Mouse (Mus musculus) monocyte, adult 2 months (primary cell): ENCODE data around the gene Slc16a9.
"Not testable (repeated sequence)": the region's sequence is repeated elsewhere in the genome, so short reads cannot be mapped to it uniquely, and the experiment has no call there.

Experiments used
- DNase-seq, 2 experiments: peaks; one replicate each; pipeline ENCODE4 v3.0.0; 2022; ENCODE audit warnings: low spot score in 2 of 2, low read depth in 1 of 2

Slc16a9 gene

DNA sequence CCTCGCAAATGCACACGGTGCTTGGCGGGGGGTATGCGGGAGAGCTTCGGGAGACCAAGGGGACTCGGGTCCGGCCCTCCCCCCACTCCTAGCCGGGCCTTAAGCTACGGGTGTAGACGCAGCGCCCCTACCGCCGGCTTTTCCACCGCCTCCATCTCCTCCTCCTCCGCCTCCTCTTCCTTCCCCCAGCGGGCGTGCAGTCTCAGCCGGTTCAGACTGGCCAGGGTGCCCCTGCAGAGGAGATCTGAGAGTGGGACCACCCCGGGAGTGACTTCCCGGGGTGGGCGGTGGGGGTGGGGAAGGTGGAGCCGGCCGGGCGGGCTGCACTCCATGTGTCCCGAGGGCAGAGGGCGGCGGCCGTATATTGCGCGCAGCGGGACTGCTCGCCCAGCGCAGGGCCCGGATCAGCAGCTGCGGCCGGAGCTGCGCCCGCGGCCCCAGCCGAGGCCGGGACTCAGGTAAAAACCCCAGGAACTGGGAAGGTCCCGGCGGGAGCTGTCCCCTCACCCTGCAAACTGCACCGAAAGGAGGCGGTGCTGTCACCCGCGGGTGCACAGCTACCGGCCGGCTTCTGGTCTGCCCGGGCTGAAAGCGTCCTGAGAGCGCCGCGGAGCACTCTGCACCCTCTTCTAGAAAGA, at the start of gene Slc16a9:
Gene Slc16a9 (plus strand): TSS at position 180 of the 638 bp plus-strand sequence.
- no peak for DNase-seq

DNA sequence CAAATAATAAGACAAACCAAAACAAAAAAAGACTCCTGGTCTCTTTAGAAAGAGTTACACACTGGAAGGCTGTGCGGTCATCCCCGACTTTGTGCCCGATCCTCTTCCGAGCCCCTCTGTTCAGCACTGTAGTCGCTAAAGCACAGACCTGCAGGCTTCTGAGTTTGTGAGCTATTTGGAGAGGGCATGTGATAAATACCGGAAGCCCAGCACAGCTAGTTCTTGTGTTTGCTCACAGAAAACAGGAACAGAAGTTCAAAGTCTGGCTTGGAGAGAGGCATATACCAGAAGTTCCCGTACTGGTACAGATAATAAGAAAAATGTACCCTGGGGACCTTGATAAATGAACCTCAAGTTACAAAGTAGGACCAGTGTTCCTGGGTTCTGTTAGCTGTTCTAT, 49.6 kb upstream of the Slc16a9 start:
- peak in 1 of 2 experiments; percentile 9 for DNase-seq

DNA sequence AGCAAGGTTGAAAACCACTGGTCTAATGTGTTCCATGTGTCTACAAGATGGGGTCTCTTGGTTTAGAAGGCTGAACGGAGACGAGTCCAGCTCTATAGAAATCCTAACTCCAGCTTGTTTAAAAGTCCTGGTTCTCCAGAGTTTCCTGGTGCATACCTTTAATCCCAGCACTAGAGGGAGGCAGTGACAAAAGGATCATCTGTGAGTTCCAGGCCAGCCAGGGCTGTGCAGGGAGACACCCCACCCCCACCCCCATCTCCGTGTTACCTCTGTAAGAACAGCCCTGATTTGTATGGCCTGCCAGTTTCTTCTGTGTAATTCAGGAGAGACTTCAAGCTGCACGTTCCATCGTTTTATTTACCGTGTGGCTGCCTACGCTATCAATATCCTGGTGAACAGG, 49.1 kb upstream of the Slc16a9 start:
- DNase-seq = no peak

DNA sequence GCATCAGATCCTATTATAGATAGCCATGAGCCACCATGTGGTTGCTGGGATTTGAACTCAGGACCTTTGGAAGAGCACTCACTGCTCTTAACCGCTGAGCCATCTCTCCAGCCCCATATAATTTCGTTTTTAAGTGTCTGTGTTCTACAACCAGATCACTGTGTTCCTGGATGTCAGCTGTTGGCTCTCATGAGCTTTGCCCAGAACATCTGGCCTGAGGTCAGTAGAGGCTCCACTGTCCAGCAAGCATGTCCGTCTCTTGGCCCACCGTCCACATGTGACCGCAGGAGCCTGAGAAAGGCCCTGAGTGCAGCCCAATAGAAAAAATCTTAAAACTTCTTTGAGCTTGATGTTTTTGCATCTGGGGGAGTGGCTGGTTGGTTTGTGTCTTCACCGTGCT, 48.2 kb upstream of the Slc16a9 start:
- DNase-seq = no peak

DNA sequence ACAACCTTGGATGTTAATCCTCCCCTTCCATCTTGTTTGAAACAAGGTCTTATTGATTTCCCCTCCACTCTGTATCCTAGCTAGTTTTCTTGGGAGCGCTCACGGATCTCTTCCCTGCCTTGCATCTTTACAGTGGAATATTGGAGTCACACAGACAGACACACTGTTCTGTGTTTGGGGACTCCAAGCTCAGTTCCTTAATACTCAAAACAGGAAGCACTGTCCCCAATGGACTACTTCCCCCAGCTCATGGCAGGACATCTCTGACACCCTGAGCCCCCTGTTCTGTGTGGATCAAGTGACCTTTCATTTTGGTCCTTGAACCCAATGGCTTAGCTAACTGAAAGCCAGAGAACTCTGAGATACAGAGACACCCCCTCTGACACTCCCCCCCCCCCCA, 47.3 kb upstream of the Slc16a9 start:
- no peak for DNase-seq

DNA sequence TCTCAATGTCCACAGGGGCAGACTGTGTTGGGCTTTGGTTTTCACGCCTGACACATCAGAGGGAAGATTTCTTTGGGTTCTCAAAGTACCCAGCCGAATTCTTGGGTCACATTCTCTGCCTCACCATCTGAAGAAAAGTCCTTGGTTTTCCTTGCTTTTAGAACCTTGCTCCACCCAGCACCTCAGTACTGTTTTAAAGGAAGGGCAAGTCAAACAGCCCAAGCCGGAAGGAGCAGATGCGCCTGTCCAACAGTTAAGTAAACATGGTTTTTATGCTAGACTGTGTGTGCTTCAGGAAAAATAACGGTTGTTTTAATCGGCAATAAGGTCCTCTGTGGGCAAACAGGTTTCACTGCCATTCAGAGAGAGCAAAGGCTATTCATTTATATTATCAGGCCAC, 46.9 kb upstream of the Slc16a9 start:
- DNase-seq = no peak

DNA sequence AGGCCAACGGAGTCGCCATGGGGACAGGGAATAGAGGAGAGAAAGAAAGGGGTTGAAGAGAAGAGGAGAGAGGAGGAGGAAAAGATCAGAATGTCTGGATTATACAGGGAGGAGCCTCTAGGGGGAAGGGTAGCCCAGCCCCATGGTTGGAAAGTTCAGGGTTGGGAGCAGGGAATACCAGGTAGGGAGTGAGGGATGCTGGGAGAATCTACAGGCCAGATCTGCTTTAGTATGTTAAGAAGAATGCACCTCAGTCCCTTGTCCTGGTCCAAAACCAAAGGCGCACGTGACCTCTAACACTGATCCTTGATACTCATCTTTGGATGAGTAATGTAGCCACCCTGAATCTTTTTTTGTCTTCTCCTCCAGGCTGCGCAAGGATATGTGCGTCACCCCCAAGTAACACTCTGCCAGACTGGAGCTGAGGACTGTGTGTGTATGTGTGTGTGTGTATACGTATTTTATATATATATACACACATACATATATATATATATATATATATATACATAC, 45.9 kb upstream of the Slc16a9 start:
- DNase-seq = no peak

DNA sequence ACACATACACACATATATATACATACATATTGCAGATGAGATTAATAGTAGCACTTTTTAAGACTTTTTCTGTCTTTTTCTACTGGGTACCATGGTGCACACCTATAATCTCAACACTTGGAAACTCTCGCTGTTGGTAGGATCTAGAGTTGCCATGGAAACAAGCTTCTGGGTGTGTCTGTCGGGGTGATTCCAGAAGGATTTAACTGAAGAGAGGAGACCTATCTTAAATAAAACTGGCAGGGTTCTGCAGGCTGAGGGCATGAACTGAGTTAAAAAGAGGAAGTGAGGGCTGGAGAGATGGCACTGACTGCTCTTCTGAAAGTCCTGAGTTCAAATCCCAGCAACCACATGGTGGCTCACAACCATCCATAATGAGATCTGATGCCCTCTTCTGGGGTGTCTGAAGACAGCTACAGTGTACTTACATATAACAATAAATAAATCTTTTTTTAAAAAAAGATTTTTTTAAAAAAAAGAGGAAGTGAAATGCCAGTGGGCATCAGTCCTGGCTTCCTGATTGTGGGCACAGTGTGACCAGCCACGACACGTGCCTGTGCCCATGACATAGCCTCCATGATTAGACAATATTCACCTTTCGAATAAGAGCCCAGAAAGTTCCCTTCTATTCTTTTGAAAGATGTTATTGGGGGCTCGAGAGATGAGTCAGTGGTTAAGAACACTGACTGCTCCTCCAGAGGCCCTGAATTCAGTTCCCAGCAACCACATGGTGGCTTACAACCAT, 45.3 kb upstream of the Slc16a9 start:
- DNase-seq = peak in 1 of 2 experiments; percentile 10

DNA sequence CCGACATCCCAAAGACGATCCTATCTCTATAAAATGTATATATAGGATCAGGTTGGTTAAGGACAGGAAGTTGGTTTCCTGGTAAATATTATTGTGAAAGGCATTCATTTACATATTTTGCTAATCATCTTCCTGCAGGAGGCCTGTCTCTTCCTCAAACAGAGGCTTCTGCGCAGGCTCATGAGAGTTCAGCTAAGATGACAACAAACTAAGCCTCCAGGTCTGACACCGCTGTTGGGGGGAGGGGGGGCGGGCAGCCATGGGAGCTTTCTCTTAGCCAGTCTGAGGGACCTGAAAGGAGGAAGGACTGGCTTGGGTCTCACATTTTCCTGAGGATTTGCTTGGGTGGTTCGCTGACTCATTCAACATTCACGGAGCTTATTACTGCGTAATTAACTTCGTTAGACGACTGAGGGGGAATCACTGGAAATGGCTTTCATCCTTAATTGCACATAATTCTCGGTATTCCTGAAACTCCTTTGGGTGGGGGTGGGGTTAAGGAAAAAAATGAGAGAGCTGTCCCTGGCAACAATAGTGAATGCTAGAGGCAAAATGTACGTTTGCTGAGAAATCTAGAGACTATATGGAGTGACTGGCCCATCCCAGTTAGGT, 43.9 kb upstream of the Slc16a9 start:
- no peak for DNase-seq

DNA sequence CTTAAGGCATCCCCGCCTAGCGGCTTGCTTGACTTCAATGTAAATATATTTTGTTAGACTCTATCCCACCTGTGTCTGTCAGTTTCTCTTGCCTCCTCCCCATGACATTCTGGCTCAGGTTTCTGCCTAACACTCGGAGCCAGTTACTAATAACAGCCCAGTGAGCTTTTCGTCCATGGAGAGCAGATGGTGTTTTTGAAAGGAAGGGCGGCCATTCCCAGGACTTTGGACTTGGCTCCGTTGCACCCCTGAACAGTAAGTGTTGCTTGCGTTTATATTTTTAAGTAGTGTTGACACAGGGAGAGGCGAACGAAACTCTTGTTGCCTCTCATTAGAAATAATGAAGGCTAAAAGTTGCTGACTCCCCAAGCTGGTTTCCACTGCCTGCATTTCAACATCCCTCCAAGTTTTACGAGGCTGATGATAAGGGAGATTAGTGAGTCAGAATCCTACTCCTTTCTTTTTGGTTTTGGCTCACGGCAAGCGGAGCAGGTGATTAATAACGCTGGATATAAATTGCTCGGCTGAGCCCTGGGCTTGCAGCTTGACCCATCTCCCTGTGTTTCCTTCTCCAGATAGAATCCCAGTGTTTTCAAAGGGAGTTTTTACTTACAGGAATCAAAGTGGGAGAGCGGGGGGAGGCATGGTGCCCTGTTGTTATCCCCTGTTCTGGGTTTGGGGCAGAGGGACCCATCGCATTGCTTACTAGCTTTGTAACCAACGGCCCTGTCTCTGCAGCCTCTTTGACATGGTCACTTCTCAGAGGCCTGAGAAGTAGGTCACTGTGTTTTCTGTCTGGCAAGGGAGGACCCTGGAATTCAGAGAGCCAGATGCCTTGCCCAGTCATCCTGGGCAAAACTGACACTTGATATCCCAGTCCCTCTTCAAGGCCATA, 40.1 kb upstream of the Slc16a9 start, which contains the start of gene Mrln:
Gene Mrln (plus strand): TSS at position 160 of the 895 bp plus-strand sequence.
- no peak for DNase-seq

DNA sequence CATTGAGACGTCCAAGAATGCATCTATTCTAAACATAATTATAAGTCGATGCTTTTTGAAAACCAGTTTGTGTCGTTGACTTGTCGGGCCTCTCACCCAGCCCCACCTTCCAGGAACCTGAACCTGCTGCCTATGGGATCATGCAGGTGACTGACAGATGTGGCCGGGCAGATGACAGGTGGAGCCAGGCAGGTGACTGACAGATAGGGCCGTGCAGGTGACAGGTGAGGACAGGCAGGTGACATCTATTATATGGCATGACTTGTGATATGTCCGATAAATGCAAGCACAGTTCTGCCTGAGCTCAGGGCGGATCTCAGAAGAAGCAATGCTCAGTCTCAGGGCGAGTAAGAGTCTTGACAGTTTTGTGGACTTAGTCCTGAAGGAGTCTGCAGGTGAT, 33.6 kb upstream of the Slc16a9 start:
- no peak for DNase-seq

DNA sequence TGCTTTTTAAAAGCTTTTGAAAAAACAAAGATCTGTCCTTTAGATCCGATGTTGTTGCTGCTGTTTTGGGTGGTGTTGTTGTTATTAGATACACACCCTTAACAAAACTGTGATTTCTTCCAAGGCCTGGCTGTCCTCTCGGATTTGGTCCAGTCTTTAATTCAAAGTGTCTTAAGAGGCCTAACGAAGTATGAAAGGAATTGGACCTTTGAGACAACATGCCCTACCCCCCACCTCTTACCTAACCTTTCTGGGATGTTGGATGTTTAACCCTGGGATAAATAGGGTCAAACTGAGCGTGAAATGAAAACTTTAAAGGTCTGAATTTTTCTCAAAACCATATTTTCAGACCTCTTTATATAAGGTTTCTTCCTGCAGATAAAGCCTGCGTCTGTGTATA, 23.9 kb upstream of the Slc16a9 start:
- no peak for DNase-seq

DNA sequence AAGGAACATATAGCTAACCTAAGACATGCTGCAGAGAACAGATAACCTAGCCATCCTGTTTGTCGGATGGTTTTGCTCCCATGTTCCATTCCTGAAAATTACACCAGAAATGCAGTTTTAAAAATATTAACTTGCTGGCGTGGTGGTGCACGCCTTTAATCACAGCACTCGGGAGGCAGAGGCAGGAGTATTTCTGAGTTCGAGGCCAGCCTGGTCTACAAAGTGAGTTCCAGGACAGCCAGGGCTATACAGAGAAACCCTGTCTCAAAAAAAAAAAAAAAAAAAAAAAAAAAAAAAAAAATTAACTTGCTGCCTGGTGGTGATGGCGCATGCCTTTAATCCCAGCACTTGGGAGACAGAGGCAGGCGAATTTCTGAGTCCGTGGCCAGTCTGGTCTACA, 22.7 kb upstream of the Slc16a9 start:
- DNase-seq = not testable (repeated sequence)

DNA sequence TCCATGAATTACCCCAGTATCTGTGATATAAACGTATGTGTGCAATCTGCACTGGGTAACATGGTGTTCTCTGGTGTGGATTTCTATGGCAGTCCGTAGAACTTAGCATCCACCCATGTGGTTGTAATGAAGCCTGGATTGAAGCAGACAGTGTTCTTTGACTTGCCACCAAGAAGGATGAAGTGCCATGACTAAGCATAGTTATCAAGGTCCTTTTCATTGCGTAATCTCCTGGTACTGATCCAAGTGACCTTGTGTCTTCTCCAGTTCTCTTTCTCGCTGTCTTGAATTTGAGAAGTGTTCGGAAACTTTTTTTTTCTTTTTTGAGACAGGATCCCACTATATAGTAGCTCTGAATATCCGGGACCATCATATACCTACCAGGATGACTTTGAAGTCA, 20.3 kb upstream of the Slc16a9 start:
- DNase-seq = no peak

DNA sequence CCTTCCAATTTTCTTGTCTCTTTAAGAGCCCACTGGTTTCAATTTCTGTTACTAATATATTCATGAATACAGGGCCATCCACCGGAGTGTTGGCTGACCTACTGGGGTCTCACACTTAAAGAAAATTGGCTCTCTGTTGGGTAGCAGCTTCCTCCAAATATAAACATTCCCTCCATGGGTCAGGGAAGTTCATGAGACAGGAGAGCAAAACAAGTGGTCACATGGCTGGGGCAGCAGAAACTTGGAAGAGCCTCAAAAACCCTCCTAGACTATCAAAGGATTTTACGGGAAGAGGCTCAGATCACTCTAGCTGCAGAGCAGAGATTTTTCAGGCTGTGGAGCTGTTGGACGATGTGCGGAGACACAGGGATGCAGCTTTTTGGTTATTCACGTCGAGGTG, 19.1 kb upstream of the Slc16a9 start:
- DNase-seq = no peak

DNA sequence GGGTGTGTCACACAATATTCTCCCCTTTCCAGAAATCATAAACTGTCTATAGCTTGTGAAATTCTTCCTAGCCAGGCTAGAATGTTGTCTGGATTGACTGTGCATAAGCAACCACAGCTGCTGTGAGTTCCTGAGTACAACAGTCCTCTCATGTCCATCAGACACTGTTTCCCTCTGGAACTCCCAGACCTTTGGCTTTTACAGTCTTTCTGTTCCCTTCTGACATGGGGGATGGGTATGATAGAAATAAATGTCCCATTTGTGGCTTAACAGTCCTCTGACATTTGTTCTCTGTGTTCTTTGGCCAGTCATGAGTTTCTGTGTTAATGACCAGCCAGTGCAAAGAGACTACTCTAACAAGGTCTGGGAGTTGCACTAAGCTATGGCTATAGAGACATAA, 18.3 kb upstream of the Slc16a9 start:
- DNase-seq = no peak

DNA sequence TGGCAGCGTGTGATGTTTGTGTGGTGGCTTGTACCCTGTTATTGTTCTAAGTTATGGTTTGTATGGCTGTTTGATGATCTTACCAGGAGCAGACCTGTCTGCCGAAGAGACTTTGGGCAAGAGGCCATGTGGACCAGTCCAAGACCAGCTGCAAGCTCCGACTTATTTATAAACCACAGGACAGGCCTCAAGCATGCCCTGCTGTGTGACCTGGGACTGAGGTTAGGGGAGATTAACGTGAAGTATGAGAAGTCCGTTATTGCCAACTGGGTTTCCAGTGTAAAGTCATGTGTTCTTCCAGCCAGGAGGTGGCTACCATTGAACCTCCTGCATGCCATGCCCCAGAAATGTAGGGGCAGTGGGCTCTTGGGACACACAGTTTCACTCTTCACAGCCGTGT, 14.5 kb upstream of the Slc16a9 start:
- no peak for DNase-seq

DNA sequence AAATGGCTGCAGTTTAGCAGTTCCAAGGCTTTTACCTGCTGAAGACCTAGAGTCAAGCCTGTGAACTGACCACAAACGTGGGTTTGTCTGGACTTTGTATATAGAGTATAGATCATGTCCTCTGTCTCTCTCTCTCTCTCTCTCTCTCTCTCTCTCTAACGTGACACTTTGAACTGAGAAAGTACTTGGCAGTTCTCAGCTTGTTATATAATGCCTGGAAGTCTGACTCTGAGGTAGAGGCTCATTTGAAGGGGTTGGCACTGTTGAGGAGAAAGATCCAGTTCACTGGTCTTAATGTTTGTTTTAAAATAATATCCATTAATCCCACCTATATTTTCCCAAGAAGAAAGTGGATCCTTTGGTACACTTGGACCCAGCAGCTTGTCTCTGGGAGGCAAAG, 7.0 kb upstream of the Slc16a9 start:
- no peak for DNase-seq

DNA sequence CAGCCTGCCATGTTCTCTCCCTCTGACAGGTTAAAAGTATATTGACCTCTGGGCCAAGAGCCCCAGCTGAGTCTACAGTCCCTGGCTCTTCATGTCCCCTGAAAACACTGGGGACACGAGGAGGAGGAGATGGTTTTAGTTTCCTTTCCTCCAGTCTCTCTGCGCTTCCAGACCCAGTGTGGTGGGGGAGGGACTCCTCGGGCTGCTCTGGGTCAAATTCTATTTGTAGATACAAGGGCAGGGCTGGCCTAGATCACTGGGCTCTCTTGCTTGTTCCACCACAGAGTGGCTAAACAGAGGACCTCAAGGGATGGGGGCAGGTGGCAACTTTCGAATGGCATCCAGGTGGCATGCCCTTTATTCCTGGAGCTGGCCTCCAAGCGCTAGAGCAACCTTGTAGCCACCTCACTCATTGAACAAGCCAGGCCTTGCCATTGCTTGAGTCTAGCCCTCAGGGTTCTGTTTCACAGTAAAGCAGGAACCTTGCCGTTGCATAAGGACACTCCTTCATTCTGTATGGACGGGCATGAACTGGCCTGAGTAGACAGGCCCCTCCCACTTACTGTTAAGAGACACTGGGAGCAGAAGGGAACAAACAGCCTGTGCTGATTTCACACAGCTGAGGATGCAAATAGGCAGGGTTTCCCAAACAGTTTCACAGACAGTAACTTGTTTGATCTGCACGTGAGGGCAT, 2.0 kb upstream of the Slc16a9 start:
- no peak for DNase-seq

DNA sequence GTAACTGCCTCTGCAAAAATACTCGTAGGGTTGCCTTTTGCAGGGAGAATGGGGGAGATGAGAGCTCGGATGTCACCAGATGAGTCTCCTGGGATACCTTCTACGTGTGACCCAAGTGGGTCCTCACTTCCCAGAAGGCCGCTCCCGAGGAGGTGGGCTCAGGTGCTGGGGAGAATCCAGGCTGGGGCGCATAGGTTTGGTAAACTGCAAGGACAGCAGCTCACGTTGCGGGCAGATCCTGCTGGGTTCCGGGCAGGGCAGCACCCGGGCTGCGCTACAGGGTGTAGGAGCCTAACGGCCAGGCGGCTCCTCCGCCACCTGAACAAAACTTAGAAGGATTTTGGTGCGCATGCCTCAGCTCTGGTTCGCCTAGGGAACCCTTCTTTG, 652 bp downstream of the Slc16a9 start:
- no peak for DNase-seq

DNA sequence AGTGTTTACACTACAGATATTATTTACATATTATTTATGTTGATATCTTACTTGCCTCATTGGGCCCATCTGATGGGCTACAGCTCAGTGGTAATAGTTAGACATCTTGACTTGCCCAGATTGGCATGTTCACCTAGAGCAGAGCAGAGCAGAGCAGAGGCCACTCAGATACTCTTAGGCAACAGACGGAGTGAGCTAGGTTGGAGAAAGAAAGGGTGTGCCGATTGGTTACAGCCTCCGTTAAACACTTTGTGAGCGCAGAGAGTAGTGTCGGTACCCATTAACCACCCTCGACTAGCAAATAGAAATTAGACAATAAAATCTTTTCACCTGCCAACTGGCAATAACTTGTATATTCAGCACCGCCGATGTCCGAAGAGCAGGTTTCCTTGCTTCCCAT, 1.2 kb downstream of the Slc16a9 start:
- no peak for DNase-seq
